ENCODE assay signal across 18 mouse cellular contexts in genomic region chr12:79934091-79934490, GRCm38 (mm10).
DNase-seq lines count a peak whose midpoint lies in the region; ATAC-seq lines count a peak whose summit lies in the region.
"Had no signal": no experiment of that assay in that cellular context is flagged by ENCODE, and none has a peak within 500 bp of the region (broad histone marks: within the 10 kb centered on the region; RNA-seq: fewer than 3 reads in every experiment).

No protein-coding gene starts in this region.

- peak overlapping the region; percentile 72; the same call in 1 of the 2 replicates for H3K27ac ChIP-seq in heart, embryonic 10.5 days
- H3K27ac ChIP-seq in hindbrain, embryonic 10.5 days: peak overlapping the region; percentile 59
- H3K27ac ChIP-seq in hindbrain, embryonic 11.5 days (ENCODE audit: low read depth, low read length): no peak overlapping the region
- peak overlapping the region; percentile 91 for H3K27ac ChIP-seq in lung, embryonic 15.5 days
- H3K27ac ChIP-seq: forebrain, embryonic 15.5 days; hindbrain, embryonic 13.5 days; intestine, embryonic 15.5 days had no signal

- WGBS in heart, embryonic 10.5 days: 25% methylated on average over 7 of the region's 7 CpGs
- WGBS in hindbrain, embryonic 10.5 days: 46% methylated on average over 7 of the region's 7 CpGs
- WGBS in hindbrain, embryonic 11.5 days: 45% methylated on average over 7 of the region's 7 CpGs
- 37% methylated on average over 7 of the region's 7 CpGs for WGBS in lung, embryonic 15.5 days

- no peaks in the 10 kb centered on the region for H3K9me3 ChIP-seq in heart, embryonic 10.5 days
- no peaks in the 10 kb centered on the region for H3K9me3 ChIP-seq in hindbrain, embryonic 10.5 days
- H3K9me3 ChIP-seq in hindbrain, embryonic 11.5 days (ENCODE audit: control insufficient read depth, low read length): no peaks in the 10 kb centered on the region
- H3K9me3 ChIP-seq in lung, embryonic 15.5 days: no peaks in the 10 kb centered on the region
- H3K9me3 ChIP-seq: forebrain, embryonic 15.5 days; hindbrain, embryonic 13.5 days; intestine, embryonic 15.5 days had no signal

- H3K4me1 ChIP-seq in heart, embryonic 10.5 days: peaks cover 56% of the 10 kb centered on the region
- H3K4me1 ChIP-seq in hindbrain, embryonic 10.5 days (replicated peaks): peaks cover 57% of the 10 kb centered on the region
- no peaks in the 10 kb centered on the region for H3K4me1 ChIP-seq in hindbrain, embryonic 11.5 days (replicated peaks; ENCODE audit: control insufficient read depth, insufficient read depth, low read length)
- H3K4me1 ChIP-seq in lung, embryonic 15.5 days: peaks cover 65% of the 10 kb centered on the region
- H3K4me1 ChIP-seq: forebrain, embryonic 15.5 days had no signal

- H3K4me3 ChIP-seq in heart, embryonic 10.5 days: no peak overlapping the region
- no peak overlapping the region for H3K4me3 ChIP-seq in hindbrain, embryonic 10.5 days
- no peak overlapping the region for H3K4me3 ChIP-seq in hindbrain, embryonic 11.5 days (ENCODE audit: low read depth, low read length)
- no peak overlapping the region for H3K4me3 ChIP-seq in lung, embryonic 15.5 days
- H3K4me3 ChIP-seq: forebrain, embryonic 15.5 days; hindbrain, embryonic 13.5 days; intestine, embryonic 15.5 days had no signal

- no peak for ATAC-seq in hindbrain, embryonic 11.5 days (ENCODE audit: low FRiP score)
- ATAC-seq in lung, embryonic 15.5 days (ENCODE audit: borderline replicate concordance, extremely low read depth, low FRiP score, low TSS enrichment): peak; percentile 56
- ATAC-seq: forebrain, embryonic 15.5 days; intestine, embryonic 15.5 days had no signal

- H3K9ac ChIP-seq in hindbrain, embryonic 11.5 days (ENCODE audit: low read depth, low read length): no peak overlapping the region
- H3K9ac ChIP-seq in lung, embryonic 15.5 days: no peak overlapping the region
- H3K9ac ChIP-seq: forebrain, embryonic 15.5 days; hindbrain, embryonic 13.5 days; intestine, embryonic 15.5 days had no signal

- no peaks in the 10 kb centered on the region for H3K36me3 ChIP-seq in heart, embryonic 10.5 days
- H3K36me3 ChIP-seq in hindbrain, embryonic 10.5 days: no peaks in the 10 kb centered on the region
- no peaks in the 10 kb centered on the region for H3K36me3 ChIP-seq in hindbrain, embryonic 11.5 days (ENCODE audit: control insufficient read depth, insufficient read depth, low read length)
- no peaks in the 10 kb centered on the region for H3K36me3 ChIP-seq in lung, embryonic 15.5 days
- H3K36me3 ChIP-seq: forebrain, embryonic 15.5 days; hindbrain, embryonic 13.5 days; intestine, embryonic 15.5 days had no signal

- peak; percentile 82 for DNase-seq in heart, embryonic 10.5 days (ENCODE audit: low spot score)
- DNase-seq in heart, adult 18-20 months: no peak
- no peak for DNase-seq in hindbrain, embryonic 10.5 days (ENCODE audit: low spot score)
- DNase-seq in hindbrain, embryonic 11.5 days (ENCODE audit: low spot score): no peak
- peak; percentile 67 for DNase-seq in lung, postnatal 36 days
- DNase-seq in cerebellum, adult 11-12 months: no peak
- DNase-seq: adrenal gland, postnatal 36 days; cerebellum, adult 9-10 months; gastrocnemius, postnatal 25 days; kidney, adult 9 months; right cerebral cortex, postnatal 25 days; thymus, postnatal 36 days had no signal

- no peak overlapping the region for H3K4me2 ChIP-seq in hindbrain, embryonic 11.5 days (replicated peaks; ENCODE audit: low read depth, low read length)
- H3K4me2 ChIP-seq in lung, embryonic 15.5 days: no peak overlapping the region
- H3K4me2 ChIP-seq: forebrain, embryonic 15.5 days; hindbrain, embryonic 13.5 days; intestine, embryonic 15.5 days; liver, embryonic 11.5 days had no signal

- no peaks in the 10 kb centered on the region for H3K27me3 ChIP-seq in heart, embryonic 10.5 days (ENCODE audit: insufficient read depth, poor library complexity, severe bottlenecking)
- H3K27me3 ChIP-seq in hindbrain, embryonic 10.5 days (ENCODE audit: insufficient read depth, poor library complexity, severe bottlenecking): no peaks in the 10 kb centered on the region
- H3K27me3 ChIP-seq in hindbrain, embryonic 11.5 days (ENCODE audit: control insufficient read depth, insufficient read depth, low read length): no peaks in the 10 kb centered on the region
- H3K27me3 ChIP-seq in lung, embryonic 15.5 days: no peaks in the 10 kb centered on the region
- H3K27me3 ChIP-seq: CH12.LX; forebrain, embryonic 15.5 days; hindbrain, embryonic 13.5 days; intestine, embryonic 15.5 days had no signal

Comparison
In these comparisons a context has a peak if more than half of its experiments do, and no peak if none do; other contexts are left out.
1. DNase-seq: peak in heart, embryonic 10.5 days (single experiment) and lung, postnatal 36 days (single experiment); none in heart, adult 18-20 months (0 of 2), hindbrain, embryonic 10.5 days (single experiment), hindbrain, embryonic 11.5 days (single experiment) and cerebellum, adult 11-12 months (single experiment).